Mouse (Mus musculus) activated CD4-positive, CD25-positive, alpha-beta regulatory T cell, adult 4 months (primary cell): Measurements from ENCODE around the gene Svop. TPM values are rescaled to one million over a fixed set of nuclear protein-coding genes. Genes with fewer than 3 reads are reported as not detected.

Source experiments
- ATAC-seq: one replicate; pipeline ENCODE4 v1.8.0; 2017
- polyA plus RNA-seq, 2 experiments: library from polyadenylated mRNA; unstranded; fragments of 100-300 nt; shearing (Covaris generic); gene quantifications; one replicate each; pipeline ENCODE4 v1.2.1; 2017

The Svop gene
- polyA plus RNA-seq, 2 experiments from 2014 or later: not detected

DNA sequence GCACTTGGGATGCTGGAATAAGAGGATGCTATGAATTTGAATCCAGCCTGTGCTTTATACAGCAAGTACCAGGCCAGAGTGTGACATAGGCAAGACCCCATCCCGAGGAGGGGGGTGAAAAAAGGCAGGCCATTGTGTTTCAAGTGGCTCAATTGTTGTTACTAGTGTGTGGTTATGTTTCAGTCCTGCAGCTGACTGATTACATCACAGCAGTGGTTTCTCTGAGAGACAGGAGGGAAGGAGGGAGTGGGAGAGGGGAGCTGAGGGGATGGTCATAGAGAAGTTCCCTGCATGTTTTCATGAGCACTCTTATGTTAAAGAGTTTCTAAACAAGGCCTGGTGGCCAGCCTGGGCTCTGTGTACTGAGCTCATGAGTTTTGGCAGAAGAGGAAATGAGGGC, 11.4 kb upstream of the Svop start:
- ATAC-seq: no peak

DNA sequence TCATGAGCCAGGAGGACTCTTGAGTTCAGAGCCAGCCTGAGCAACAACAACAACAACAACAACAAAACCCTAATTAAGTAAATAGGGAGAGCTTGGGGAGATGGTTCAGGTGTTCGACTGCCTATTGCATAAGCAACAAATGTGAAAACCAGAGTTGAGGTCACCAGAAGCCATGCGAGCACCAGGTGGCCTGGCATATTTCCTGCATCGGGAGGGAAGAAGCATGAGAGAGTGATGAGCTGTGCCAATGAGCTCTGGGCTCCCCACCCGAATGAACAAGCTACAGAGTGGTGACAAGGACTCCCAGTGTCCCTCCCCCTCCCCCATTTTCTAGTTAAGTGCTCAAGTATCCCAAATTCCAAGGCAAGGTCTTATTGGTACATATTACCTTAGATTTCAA, 10.5 kb upstream of the Svop start:
- no peak for ATAC-seq

DNA sequence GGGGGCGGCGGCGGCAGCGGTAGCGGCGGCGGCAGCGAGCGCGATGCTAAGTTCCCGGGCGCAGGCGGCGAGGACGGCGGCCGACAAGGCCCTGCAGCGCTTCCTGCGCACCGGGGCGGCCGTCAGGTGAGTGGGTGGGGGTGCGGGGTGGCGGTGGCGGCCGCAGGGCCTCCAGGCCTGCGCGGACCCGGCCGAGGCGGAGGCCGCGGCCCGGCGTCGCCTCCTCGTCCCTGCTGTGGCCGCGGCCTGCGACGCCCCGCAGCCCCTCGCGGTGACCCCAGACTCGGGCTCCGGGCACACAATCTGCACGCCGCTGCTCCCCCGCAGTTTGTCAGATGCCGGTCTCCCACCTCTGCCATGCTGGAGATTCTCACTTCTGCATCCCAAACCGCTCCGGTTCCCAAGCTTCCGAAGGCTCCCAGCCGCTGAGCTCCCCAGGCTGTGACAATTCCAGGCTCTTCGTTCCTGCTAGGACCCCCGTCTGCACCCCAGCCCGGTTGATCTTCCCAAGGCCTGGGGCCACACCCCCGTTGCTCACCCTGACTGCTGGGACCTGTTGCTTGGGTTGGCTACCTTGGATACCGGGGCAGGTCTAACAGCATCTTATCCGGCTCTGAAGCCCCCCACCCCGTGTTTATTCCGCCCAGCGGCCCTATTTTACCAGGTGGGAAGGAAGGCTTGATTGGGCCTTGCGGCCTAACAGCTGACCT, 9.2 kb upstream of the Svop start:
- ATAC-seq: peak; percentile 49

GRCm38 (mm10) chr5:114099709-114100389, 8.5 kb upstream of the Svop start:
- peak; percentile 85 for ATAC-seq

DNA sequence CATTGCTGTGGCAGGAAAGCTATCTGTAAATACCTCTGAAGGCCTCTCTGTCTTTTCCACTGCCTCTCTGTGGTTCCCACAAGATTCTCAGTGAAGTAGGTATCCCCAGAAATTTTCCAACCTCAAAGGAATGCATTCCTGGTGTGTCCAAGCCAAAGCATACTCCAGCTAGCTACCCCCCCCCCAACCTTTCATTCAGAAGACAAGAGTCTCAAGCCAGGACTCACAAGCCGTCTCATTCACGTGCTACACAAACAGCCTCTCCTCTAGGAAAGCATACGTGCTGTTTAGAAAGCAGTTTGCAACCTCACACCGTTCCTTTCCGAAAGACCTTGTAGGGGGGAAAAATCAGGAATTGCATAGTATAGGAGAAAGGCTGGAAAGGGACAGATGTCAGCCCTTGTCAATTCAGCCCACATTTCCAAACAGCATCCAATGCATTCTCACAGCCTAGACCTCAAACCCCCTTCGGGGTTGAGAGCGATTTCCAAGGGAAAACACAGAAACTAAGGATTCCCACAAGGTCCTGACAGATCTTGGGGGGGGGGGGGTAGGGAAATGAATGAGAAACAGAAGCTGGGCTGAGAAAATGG, 853 bp downstream of the Svop start:
- no peak for ATAC-seq

- no peak for ATAC-seq
These were observed 3.4 kb downstream of the Svop start for GRCm38 (mm10) chr5:114087875-114088480.

- ATAC-seq: no peak
These were observed 5.9 kb downstream of the Svop start for GRCm38 (mm10) chr5:114085501-114085900.

- ATAC-seq: no peak
These were observed 14.4 kb downstream of the Svop start for GRCm38 (mm10) chr5:114077009-114077408.

GRCm38 (mm10) chr5:114072262-114072661, 19.1 kb downstream of the Svop start:
- ATAC-seq: no peak

- no peak for ATAC-seq
These were observed 20.5 kb downstream of the Svop start for GRCm38 (mm10) chr5:114070858-114071257.

DNA sequence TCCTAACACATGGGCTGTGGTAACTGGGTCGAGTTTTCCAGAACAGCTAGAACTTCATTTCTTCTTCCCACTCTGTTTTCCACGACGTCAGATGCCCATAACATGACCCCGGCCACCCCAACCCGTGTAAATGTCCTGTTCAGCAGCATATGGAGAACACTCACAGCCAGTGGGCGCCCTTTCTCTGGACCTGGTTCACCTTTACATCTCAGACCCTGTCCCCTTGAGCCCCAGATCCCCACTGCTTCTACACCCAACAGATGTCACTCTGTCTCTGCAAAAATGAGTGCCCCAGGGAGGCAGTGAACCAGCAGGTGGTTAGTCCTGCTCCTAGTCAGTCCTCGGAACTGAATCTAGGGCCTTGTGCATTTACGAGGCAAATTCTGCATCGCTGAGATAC, 23.4 kb downstream of the Svop start:
- no peak for ATAC-seq

GRCm38 (mm10) chr5:114067543-114067942, 23.8 kb downstream of the Svop start:
- no peak for ATAC-seq

- ATAC-seq: no peak
These were observed 24.8 kb downstream of the Svop start for GRCm38 (mm10) chr5:114066601-114067000.

- no peak for ATAC-seq
These were observed 26.2 kb downstream of the Svop start, which contains the start of gene Usp30 for GRCm38 (mm10) chr5:114065161-114065560. TSS of gene Usp30 (plus strand) at chr5:114065461.

DNA sequence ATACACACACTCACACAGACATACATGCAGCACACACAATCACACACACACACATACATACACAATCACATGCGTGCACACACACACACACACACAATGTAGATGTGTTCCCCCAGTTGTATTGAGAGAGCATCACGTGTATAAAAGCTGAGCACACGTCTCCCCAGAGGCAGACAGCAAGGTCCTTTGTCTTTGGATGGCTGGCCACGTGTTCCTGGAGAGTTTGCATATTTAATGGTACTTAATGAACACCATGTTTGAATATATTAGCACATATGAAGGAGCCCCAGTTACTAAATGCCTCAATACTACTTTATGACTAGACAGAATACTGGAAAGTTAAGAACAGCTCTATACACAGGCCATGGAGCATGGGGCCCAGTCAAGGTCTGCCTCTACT, 27.4 kb downstream of the Svop start:
- no peak for ATAC-seq

GRCm38 (mm10) chr5:114061675-114062074, 29.7 kb downstream of the Svop start:
- no peak for ATAC-seq

DNA sequence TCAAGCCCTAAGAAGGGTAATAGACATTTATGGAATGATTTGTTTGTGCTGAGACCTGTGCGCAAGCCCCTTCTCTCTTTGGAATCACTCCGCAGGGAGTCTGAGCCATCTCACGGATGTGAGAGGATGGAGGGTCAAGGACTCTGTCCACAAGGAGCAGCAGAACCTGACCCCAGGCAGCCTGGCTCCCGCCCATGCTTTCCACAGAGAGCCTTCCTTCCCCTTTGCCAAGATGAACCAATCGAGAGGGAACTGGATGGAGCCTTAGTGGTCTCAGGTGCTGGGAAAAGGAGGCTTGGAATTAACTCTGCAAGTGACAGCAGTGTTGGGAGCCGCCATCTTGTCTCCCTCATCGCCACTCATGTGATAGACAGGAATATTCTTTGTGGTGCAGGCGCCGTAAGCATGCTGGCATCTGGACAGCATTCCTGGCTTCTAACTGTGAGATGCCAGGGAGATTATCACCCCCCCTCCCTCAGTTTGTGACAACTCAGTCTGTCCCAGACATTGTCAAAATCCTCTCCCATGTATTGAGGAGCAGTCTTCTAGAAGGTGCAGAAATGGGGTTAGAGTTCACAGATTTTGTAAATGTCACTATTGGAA, 34.1 kb downstream of the Svop start:
- ATAC-seq: no peak

DNA sequence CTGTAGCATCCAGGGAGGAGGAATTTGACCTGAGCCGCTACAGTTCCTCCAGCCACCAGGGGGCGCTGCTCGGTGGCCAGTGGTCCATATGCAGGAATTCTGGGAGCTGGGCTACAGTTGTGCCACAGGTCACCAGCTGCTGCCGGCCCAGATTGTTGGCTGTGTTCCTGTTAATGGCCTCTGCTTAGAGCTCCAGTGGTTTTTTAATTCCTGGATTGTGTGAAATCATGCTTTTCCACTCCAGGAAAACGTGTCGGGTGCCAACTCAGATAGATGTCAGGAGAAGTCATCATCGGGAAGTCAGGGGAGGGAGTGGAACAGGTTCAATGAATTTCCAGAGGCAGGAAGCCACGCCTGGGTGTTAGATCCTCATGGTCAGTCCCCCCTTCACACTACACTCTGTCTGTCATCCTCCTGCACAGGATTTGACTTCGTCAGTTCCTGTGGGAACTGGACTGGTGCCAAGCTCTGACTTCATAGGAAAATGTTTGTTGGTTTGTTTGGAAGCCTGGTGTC, 39.1 kb downstream of the Svop start:
- no peak for ATAC-seq

GRCm38 (mm10) chr5:114048731-114049308, 42.5 kb downstream of the Svop start:
- ATAC-seq: no peak

DNA sequence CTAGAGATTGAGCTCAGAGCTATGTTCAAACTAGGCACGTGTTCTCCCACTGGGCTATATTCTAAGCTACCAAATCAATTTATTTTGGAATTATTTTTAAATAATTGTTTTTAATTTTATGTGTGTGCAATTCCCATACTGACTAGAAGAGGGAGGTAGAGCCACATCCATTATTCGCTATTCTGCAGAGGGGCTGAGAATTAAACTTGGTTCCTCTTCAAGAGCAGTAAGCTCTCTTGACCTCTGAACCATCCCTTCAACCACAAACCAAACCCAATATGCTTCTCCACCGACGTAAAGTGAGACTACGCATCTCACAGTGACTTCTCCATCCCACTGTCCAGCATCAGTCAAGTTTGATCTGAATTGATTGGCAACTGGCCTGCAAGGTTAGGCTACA, 44.2 kb downstream of the Svop start:
- ATAC-seq: no peak

GRCm38 (mm10) chr5:114046604-114047003, 44.8 kb downstream of the Svop start:
- ATAC-seq: no peak

DNA sequence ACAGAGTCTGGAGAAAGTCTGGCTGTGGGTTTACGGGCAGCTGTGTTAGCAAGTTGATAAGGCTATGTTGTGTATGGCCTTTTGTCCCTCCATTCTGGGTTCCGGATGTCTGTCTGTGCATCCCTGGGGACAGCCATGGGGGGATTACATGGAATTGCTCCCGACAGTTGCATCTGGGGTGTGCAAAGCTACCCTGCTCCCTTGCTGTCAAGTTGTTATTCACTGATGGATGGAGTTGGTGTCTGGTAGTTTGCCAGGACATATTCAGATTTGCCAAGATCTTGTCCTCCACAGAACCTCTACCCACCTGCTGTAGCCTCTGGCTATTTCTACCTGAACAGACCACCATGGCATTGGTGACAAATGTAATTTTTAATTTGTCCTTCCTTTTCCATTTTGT, 45.2 kb downstream of the Svop start:
- no peak for ATAC-seq

GRCm38 (mm10) chr5:114045134-114045533, 46.2 kb downstream of the Svop start:
- no peak for ATAC-seq
